Mouse (Mus musculus) adrenal gland, adult 8-10 months (tissue): ENCODE results near the gene Trim31. TPM values are rescaled to one million over a fixed set of nuclear protein-coding genes. Genes with fewer than 3 reads are reported as not detected.
A peak's percentile ranks its signal among the peaks of the same experiment; 100 is the strongest.

Source experiments
- DNase-seq: peaks from one replicate; pipeline ENCODE4 v3.0.0; 2022
- total RNA-seq, 4 experiments: library from RNA; stranded (reverse); gene quantifications; 2 replicates each; pipeline ENCODE4 v1.2.4; 2022

Gene Trim31
- total RNA-seq, 4 experiments from 2014 or later: not detected

GRCm38 (mm10) chr17:36947051-36947819 is 49.3 kb downstream of the Trim31 start:
- peak; percentile 55 for DNase-seq

- DNase-seq: no peak
These were observed 50.4 kb downstream of the Trim31 start for GRCm38 (mm10) chr17:36948286-36948685.

- no peak for DNase-seq
These were observed 51.3 kb downstream of the Trim31 start for GRCm38 (mm10) chr17:36949265-36949664.

DNA sequence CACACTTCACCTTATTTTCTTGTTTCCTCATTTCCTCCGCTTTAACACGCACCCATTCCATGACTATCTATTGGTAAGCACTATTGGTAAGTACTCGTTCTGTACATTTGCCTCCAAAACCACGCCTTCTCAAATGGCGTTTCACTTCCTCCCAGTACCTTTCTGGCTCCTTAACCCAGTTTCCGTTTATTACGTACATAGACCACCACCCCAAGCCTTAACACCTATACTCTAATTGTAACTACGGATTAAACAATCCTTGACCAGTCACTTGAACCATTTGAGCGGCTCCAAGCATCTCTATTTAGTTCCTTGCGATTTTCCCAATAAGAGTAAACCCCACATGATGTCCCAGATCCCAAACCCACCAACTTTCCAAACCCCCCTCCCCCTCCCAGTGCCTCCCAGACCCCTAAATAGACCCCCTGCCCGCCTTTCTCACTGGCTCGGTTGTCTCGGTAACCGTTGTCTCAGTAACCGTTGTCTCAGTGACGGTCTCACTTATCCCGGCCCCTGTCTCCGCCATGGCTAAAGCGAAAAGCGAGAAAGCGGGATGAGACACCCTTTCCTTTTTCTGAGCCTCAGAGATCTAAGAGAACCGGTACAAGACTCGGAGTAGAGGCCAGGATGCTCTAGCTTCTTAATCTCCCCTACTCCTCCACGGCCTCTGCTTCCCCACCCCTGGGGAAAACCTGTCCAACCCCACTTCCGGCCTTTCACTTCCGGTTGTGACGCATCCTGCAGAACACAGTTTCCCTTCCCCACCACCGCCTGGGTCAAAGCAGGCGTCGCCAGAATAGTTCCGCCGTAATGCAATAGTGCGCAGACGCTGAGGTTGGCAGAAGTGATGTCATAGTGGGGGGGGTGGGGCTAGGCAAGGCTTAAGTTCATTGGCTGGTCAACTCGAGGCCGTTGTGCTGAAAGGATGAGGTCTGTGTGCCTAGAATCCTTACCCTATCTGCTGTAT is 53.3 kb downstream of the Trim31 start, which contains the start of gene Ppp1r11:
Gene Ppp1r11, minus strand, starts transcription at position 761 of the 967 bp plus-strand sequence.
- peak; percentile 97 for DNase-seq

DNA sequence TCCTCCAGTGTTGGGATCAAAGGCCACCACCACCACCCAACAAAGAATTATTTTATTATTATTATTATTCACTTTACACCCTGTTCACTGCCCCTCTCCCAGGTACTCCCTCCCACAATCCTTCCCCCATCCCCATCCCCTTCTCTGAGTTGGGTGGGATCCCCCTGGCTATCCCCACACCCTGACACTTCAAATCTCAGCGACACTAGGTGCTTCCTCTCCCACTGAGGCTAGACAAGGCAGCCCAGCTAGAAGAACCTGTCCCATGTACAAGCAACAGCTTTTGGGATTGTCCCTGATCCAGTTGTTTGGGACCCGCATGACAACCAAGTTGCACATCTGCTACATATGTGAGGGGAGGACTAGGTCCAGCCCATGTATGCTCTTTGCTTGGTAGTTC is 54.7 kb downstream of the Trim31 start:
- DNase-seq: no peak

DNA sequence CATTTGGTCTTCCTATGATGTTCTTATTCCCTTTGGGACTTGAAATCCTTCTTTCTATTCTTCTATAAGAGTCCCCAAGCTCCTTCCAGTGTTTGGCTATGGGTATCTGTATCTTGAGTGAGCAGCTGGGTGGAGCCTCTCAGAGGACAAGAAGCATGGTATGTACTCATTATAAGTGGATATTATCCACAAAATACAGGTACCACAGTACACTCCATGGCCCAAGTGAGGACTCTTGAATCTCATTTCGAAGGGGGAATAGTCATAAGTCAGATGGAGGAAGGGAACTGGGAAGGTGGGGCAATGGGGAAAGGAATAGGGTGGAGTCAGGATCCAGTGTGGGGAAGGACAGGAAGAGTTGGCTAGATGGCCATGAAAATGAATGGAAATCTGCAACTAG is 55.1 kb downstream of the Trim31 start:
- no peak for DNase-seq

DNA sequence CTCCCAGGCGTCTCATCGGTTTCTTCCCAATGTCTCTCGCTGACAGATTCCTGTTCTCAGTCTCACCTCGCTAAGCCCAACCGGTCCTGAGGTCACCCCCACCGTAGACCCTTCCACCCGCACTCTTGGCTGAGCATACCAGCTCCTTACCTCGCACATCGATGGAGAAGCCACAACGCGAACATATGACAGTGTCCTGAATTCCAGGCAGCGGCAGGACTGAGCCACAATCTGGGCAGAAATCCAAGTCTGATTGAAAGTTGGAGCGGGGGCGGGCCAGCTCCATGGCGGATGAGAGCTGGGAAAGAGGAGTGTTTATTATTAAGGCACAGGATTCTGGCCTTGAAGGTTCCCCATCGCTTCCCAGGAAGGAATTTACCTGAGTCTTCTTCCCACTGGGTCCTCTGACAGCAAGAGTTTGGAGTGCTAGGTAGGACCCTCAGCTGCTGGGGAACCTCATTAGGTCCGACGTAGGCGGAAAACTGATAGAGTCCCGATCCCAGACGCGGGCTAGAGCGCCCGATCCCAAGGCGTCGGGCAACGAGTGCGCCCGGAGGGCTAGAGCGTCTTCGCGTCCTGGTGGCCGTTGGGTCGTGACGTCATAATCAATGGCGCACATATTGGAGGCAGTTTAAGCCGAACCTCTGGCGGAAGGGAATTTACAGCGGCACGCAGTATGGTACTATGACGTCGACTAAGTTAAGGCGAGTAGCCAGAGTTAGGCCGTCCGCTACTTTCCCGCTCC is 60.3 kb downstream of the Trim31 start, which contains the start of the genes Znrd1 and Znrd1as:
Gene Znrd1, minus strand, starts transcription at position 561 of the 745 bp plus-strand sequence.
Gene Znrd1as, plus strand, starts transcription at position 594 of the 745 bp plus-strand sequence.
- peak; percentile 94 for DNase-seq

- no peak for DNase-seq
These were observed 61.0 kb downstream of the Trim31 start for GRCm38 (mm10) chr17:36958884-36959283.

Other genes with a start within 250 kb of the Trim31 start
- not detected for gene H2-M1, start 225.9 kb upstream of the Trim31 start, total RNA-seq
- gene H2-M10.5, start 125.2 kb upstream of the Trim31 start, total RNA-seq: not detected
- not detected for gene H2-M10.6, start 85.9 kb upstream of the Trim31 start, total RNA-seq
- 10 to 100 TPM; 60.6 to 88.8 (median 74.4) TPM for gene Trim26, start 61.0 kb upstream of the Trim31 start, total RNA-seq
- under 1 TPM in 1 of 4 experiments, not detected in 3; 0.24 TPM for gene Trim15, start 30.9 kb upstream of the Trim31 start, total RNA-seq
- under 1 TPM in 1 of 4 experiments, not detected in 3; 0.17 TPM for gene Trim10, start 28.5 kb upstream of the Trim31 start, total RNA-seq
- 1 to 10 TPM in 3 of 4 experiments, under 1 TPM in 1; 0.42 to 6.1 (median 3.3) TPM for gene Trim40, start 8.0 kb upstream of the Trim31 start, total RNA-seq
- gene Rnf39, start 44.8 kb downstream of the Trim31 start, total RNA-seq: under 1 TPM in 3 of 4 experiments, not detected in 1; 0.15 to 0.51 (median 0.17) TPM
- 100 to 1,000 TPM in 1 of 4 experiments, 10 to 100 TPM in 3; 74.5 to 104 (median 81.9) TPM for gene Ppp1r11, start 53.6 kb downstream of the Trim31 start, total RNA-seq
- gene Znrd1, start 60.4 kb downstream of the Trim31 start, total RNA-seq: 10 to 100 TPM; 39.0 to 48.4 (median 43.6) TPM
- 10 to 100 TPM; 10.8 to 13.1 (median 11.9) TPM for gene Znrd1as, start 60.5 kb downstream of the Trim31 start, total RNA-seq
- gene 2410137M14Rik, start 83.1 kb downstream of the Trim31 start, total RNA-seq: not detected
- gene H2-M5, start 91.4 kb downstream of the Trim31 start, total RNA-seq: under 1 TPM in 1 of 4 experiments, not detected in 3; 0.14 TPM
- 1 to 10 TPM; 2.0 to 2.6 (median 2.3) TPM for gene Zfp57, start 103.0 kb downstream of the Trim31 start, total RNA-seq
- gene Mog, start 125.3 kb downstream of the Trim31 start, total RNA-seq: not detected
- gene Gabbr1, start 147.8 kb downstream of the Trim31 start, total RNA-seq: 10 to 100 TPM; 25.3 to 63.8 (median 50.8) TPM
- not detected for gene Olfr90, start 190.4 kb downstream of the Trim31 start, total RNA-seq
- not detected for gene Olfr91, start 200.2 kb downstream of the Trim31 start, total RNA-seq
- not detected for gene Olfr92, start 222.0 kb downstream of the Trim31 start, total RNA-seq